Mouse (Mus musculus): ENCODE measurements around the gene Mgll.

- no peak for TF ChIP-seq CTCF (conservative IDR thresholded peaks at IDR 0.05; ENCODE audit: low read length)
- no peak for TF ChIP-seq NANOG (IDR thresholded peaks at IDR 0.05; ENCODE audit: borderline replicate concordance, low read length)
- no peak for TF ChIP-seq POU5F1 (IDR thresholded peaks at IDR 0.05; ENCODE audit: borderline replicate concordance, low read length)
These were observed 10.0 kb upstream of the Mgll start for GRCm38 (mm10) chr6:88714200-88714674.
